Mouse (Mus musculus) forebrain, embryonic 11.5 days (tissue): ENCODE measurements around the gene Prr12. TPM values are rescaled to one million over a fixed set of nuclear protein-coding genes. Genes with fewer than 3 reads are reported as not detected.

ENCODE experiments used
- ATAC-seq: fragments of 200-750 bp; cut with Nextera tagmentation; replicated peaks from 2 replicates; pipeline ENCODE4 v1.8.0; 2017; ENCODE audit warnings: moderate TSS enrichment; ENCODE audit not compliant: low FRiP score
- DNase-seq: peaks from one replicate; pipeline ENCODE4 v3.0.0-alpha.2; 2017; ENCODE audit warnings: low spot score
- H3K27ac ChIP-seq: fragments of 300-500 bp; sonication (generic); 2 replicates; pipeline ENCODE4 v1.5.1; 2014; ENCODE audit warnings: low read depth, low read length
- H3K27me3 ChIP-seq: fragments of 300-500 bp; sonication (generic); 2 replicates; pipeline ENCODE4 v1.6.1; 2014; ENCODE audit warnings: mild to moderate bottlenecking, low read length, mixed read lengths; ENCODE audit not compliant: control insufficient read depth, insufficient read depth
- H3K36me3 ChIP-seq: fragments of 300-500 bp; sonication (generic); 2 replicates; pipeline ENCODE4 v1.6.1; 2014; ENCODE audit warnings: mild to moderate bottlenecking, low read length, moderate library complexity, mixed read lengths; ENCODE audit not compliant: control insufficient read depth, insufficient read depth
- H3K4me1 ChIP-seq: fragments of 300-500 bp; sonication (generic); replicated peaks from 2 replicates; pipeline ENCODE4 v1.6.1; 2014; ENCODE audit warnings: low read length, mixed read lengths; ENCODE audit not compliant: control insufficient read depth, insufficient read depth
- H3K4me2 ChIP-seq: fragments of 300-500 bp; sonication (generic); 2 replicates; pipeline ENCODE4 v1.6.1; 2014; ENCODE audit warnings: low read depth, mild to moderate bottlenecking, low read length, moderate library complexity, mixed read lengths; ENCODE audit not compliant: severe bottlenecking
- H3K4me3 ChIP-seq: fragments of 300-500 bp; sonication (generic); 2 replicates; pipeline ENCODE4 v1.5.1; 2014; ENCODE audit warnings: low read depth, low read length
- H3K9ac ChIP-seq: fragments of 300-500 bp; sonication (generic); 2 replicates; pipeline ENCODE4 v1.6.1; 2014; ENCODE audit warnings: low read length
- H3K9me3 ChIP-seq: fragments of 300-500 bp; sonication (generic); 2 replicates; pipeline ENCODE4 v1.6.1; 2016; ENCODE audit warnings: low read length, mixed read lengths; ENCODE audit not compliant: control insufficient read depth
- WGBS: fragments of 180-500 bp; shearing (Covaris S2); extraction: QIAGEN DNeasy Blood & Tissue Kit; methylation state at CpG from one replicate; pipeline ENCODE4 v1.1.7; 2014; 5-methylcytosine and 5-hydroxymethylcytosine counted together
- polyA plus RNA-seq: library from polyadenylated mRNA; unstranded; fragments of >200 nt; fragmentation: Nextera tagmentation; extraction: Ambion mirVana; gene quantifications from 2 replicates; pipeline ENCODE4 v1.2.1, GENCODE M21; 2014

Prr12 gene
- polyA plus RNA-seq, 1 experiment from 2014 or later: 16.1 TPM

DNA sequence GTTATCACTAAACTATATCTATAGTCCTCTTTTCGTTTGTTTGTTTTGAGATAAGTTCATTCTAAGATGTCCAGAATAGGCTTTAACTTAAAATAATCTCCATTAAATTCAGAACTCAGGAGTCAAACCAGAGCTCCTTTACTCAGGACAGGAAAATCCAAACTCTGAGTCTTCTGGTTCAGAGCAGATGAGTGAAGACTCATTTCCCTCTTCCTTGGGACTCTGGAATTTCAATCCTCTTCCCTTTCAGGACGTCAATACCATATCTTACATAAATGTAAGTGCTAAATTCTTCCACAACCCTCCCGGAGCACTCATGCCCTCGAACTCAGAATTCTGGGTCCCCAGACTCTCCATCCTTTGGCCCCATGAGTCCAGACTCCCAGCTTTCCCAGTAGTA, 35.9 kb downstream of the Prr12 start:
- ATAC-seq: no peak; the same call in 1 of the 2 replicates
- DNase-seq: no peak

DNA sequence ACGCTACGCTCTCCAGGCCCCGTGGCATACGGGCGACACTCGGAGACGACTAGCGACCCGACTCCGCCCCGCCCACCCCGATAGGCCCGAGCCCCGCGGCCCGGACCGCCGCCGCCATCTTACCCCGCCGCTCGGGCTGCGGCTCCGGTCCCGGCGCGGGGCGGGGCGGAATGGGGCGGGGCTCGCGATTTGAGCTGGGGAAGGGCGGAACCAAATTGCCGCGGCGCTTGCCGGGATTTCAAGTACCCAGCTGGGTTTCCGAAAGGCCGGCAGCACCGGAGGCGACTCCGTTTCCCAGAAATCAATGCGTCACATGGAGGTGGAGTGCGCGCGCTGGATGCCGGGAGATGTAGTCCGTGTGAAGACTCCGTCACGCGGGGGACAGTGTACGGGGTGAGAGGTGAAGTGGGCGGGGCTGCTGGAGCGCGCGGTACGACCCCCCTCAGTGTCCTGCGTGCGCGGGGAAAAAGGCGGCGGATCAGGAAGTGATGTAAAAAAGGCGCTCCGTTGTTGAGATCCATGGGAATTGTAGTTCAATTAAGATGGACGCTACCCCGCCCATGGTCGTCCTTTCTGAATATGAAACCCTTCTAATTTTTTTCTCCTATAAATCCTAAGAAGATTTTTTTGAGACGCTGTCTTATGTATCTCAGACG, 36.6 kb downstream of the Prr12 start, which contains the start of gene Scaf1:
TSS of gene Scaf1 (minus strand) at position 407 of the 656 bp plus-strand sequence.
- Histone ChIP-seq H3K4me2 (peak within 1 kb of the TSS; percentile 99), H3K36me3 (peaks cover 15% of the 10 kb centered on the region), H3K27me3 (no peaks in the 10 kb centered on the region), H3K4me1 (peaks cover 12% of the 10 kb centered on the region; the same call in 1 of the 2 replicates), H3K4me3 (peak within 1 kb of the TSS; percentile 96), H3K27ac (peak within 1 kb of the TSS; percentile 85), H3K9me3 (no peaks in the 10 kb centered on the region), H3K9ac (peak within 1 kb of the TSS; percentile 93)
- WGBS: under 1% methylated on average over 67 of the region's 69 CpGs
- DNase-seq: peak; percentile 100
- ATAC-seq: peak; percentile 89

More for the DNA sequence above, 35.9 kb downstream of the Prr12 start:
- Histone ChIP-seq H3K4me3 (peak overlapping the region; percentile 96), H3K9ac (peak overlapping the region; percentile 53), H3K36me3 (peaks cover 12% of the 10 kb centered on the region), H3K9me3 (no peaks in the 10 kb centered on the region), H3K4me2 (peak overlapping the region; percentile 99), H3K27ac (peak overlapping the region; percentile 85), H3K4me1 (peaks cover 12% of the 10 kb centered on the region; the same call in 1 of the 2 replicates), H3K27me3 (no peaks in the 10 kb centered on the region)
- 1% methylated on average over 4 of the region's 4 CpGs for WGBS

DNA sequence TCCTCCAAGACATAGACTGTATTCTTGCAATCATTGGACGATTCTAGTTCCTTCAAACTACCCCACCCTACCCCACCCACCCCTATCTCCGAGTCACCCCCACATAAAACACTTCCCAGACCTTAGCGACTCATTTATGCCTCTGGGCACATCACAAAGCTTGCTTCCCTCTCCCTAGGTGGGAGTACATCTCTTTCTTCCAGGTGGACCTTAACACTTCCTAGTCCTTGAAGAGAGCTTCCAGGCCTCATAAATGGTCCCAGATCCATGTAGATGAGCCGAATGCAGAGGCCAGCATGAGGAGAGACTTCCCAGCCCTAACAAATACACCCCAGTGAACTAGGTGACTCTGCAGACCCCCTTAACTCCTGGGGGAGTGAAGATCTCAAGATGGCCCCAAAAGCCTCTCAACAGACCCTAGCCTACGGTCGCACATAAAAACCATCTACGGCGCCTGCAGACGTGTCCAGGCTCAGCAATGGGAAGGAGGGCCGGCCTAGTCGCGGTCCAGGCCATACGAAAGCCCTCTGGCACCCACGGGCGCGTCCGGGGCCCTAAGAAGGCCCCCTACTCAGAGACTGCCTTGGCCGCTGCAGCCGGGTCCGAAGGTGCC, 37.2 kb downstream of the Prr12 start:
- H3K36me3 ChIP-seq: peaks cover 15% of the 10 kb centered on the region
- WGBS: 1% methylated on average over 20 of the region's 20 CpGs
- ATAC-seq (no peak), DNase-seq (no peak)
- H3K27ac ChIP-seq: peak overlapping the region; percentile 19; the same call in 1 of the 2 replicates
- H3K9ac ChIP-seq: peak overlapping the region; percentile 93
- peak overlapping the region; percentile 96 for H3K4me3 ChIP-seq
- peaks cover 12% of the 10 kb centered on the region; the same call in 1 of the 2 replicates for H3K4me1 ChIP-seq
- H3K4me2 ChIP-seq: peak overlapping the region; percentile 79
- H3K9me3 ChIP-seq: no peaks in the 10 kb centered on the region
- no peaks in the 10 kb centered on the region for H3K27me3 ChIP-seq

DNA sequence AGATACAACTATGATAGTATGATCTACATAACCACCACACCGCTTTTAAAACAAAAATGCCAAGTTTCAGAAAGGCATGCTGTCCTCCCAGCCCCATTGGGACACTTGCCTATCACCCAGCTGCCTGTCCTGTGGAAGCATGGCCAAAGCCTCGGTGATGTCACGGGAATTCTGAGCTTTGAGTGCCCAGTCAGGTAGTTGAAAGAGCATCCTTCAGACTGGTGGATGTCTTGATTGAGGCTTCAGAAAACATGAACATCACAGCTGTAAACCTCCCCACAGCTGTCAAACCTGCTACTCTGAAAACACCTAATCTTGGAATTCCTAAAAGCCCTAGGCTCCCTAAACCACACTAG, 38.6 kb downstream of the Prr12 start:
- H3K4me3 ChIP-seq: no peak overlapping the region

DNA sequence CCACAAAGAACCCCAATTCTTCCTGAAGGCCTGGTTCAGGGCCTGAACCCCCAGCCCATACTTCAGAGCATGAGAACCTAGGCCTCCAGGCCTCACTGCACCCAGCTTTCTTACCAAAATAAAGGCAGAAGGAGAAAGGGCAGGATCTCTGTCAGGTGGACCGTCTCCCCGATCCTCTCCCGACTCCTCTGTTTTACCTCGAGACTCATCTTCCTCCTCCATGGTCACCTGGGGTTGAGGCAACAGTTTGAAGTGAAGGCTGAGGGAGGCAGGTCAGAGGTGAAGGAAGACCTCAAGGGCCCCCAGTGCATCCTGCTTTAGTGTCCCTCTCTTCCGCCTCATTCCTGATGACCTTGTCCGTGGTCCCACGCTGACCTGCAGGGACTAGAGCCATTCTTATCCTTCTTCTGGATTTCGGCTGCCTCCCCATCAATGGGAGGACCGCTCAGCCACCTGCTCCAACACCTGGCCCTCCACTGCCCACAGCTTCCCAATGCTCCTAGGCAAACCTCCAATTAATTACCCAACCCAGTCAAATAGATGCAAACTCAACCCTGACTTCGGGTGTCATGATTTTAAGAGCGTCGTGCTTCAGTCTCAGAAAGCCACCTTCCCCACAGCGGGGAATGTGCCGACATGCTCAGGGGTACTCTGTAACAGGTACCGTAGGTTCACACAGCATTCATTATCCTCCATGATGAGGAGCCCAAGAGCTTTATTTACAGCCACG, 39.1 kb downstream of the Prr12 start:
- Histone ChIP-seq H3K27me3 (no peaks in the 10 kb centered on the region), H3K4me1 (peaks cover 12% of the 10 kb centered on the region; the same call in 1 of the 2 replicates), H3K4me3 (no peak overlapping the region), H3K9ac (no peak overlapping the region), H3K36me3 (peaks cover 15% of the 10 kb centered on the region), H3K9me3 (no peaks in the 10 kb centered on the region), H3K4me2 (no peak overlapping the region), H3K27ac (no peak overlapping the region)
- ATAC-seq (no peak), DNase-seq (no peak)
- WGBS: 97% methylated on average over 16 of the region's 16 CpGs

More for the DNA sequence above, 38.6 kb downstream of the Prr12 start:
- Histone ChIP-seq H3K9ac (no peak overlapping the region), H3K27me3 (no peaks in the 10 kb centered on the region), H3K9me3 (no peaks in the 10 kb centered on the region), H3K27ac (no peak overlapping the region), H3K4me2 (no peak overlapping the region), H3K4me1 (peaks cover 12% of the 10 kb centered on the region; the same call in 1 of the 2 replicates), H3K36me3 (peaks cover 15% of the 10 kb centered on the region)
- 90% methylated on average over 3 of the region's 3 CpGs for WGBS
- DNase-seq (no peak), ATAC-seq (no peak)

DNA sequence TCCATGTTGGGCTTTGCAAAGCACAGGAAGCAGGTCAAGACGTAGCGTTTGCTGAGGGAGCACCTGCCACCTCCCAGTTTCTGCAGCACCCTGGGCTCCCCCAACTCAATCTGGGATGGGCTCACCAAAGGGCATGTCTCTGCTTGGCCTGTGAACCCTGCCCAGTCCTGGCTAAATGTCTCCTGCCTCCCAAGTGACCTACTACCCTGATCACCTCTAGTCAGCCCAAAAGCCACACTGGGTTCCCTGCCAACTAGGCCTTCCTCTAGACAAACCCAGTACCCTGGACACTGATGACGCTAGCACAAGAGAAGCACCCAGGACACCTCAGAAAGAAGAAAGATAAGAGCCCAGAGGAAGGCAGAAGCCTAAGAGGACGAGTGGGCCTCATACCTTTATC, 39.9 kb downstream of the Prr12 start:
- WGBS: 85% methylated on average over 4 of the region's 4 CpGs

DNA sequence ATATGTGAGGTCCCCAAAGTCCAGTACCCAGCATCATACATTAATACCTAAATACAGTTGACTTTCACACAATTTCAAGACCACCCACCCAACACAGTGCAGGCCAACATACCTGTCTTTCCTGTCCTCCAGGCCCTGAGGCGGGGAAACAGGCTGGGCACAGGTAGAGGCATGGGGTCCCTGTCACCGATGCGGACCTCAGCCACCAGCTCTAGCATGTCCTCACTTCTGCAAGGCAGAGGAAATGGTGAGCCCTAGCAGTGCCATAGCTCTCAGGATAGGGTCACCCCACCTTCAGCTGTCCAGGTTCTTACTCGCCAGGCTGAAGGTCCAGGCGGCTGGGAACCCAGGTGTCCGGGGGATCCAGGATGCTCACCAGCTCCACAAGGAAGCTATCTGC, 40.7 kb downstream of the Prr12 start:
- Histone ChIP-seq H3K36me3 (peaks cover 27% of the 10 kb centered on the region), H3K9ac (no peak overlapping the region), H3K27me3 (no peaks in the 10 kb centered on the region), H3K4me2 (no peak overlapping the region), H3K9me3 (no peaks in the 10 kb centered on the region), H3K4me3 (no peak overlapping the region), H3K4me1 (peaks cover 5% of the 10 kb centered on the region; the same call in 1 of the 2 replicates), H3K27ac (no peak overlapping the region)
- no peak for ATAC-seq
- WGBS: 96% methylated on average over 6 of the region's 6 CpGs
- DNase-seq: no peak

More for the DNA sequence above, 39.9 kb downstream of the Prr12 start:
- ATAC-seq (no peak), DNase-seq (no peak)
- Histone ChIP-seq H3K9me3 (no peaks in the 10 kb centered on the region), H3K36me3 (peaks cover 20% of the 10 kb centered on the region), H3K4me1 (peaks cover 7% of the 10 kb centered on the region; the same call in 1 of the 2 replicates), H3K4me3 (no peak overlapping the region), H3K27me3 (no peaks in the 10 kb centered on the region), H3K4me2 (no peak overlapping the region), H3K27ac (no peak overlapping the region), H3K9ac (no peak overlapping the region)

DNA sequence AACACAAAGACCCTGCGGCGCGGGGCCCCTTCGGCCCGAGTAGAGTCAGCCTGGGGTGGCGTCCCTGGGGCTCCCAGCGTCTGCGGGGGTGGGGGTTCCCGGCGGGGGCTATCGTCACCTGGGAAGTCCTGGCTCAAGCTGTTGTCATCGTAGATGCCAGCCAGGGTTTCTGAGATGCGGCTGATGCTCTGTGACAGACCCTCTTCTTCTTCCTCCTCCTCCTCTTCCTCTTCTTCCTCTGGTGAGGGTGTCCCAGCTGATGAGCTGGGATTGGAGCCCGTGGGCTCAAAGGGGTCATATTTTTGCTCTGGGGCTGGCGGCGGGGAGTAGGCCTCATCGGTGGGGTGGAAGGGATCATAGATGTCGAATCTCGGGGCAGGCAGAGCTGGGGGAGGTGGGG, 44.3 kb downstream of the Prr12 start:
- H3K27ac ChIP-seq: no peak overlapping the region
- no peak overlapping the region for H3K4me2 ChIP-seq
- H3K9ac ChIP-seq: no peak overlapping the region
- no peaks in the 10 kb centered on the region for H3K27me3 ChIP-seq
- no peaks in the 10 kb centered on the region for H3K9me3 ChIP-seq
- no peak overlapping the region for H3K4me3 ChIP-seq
- ATAC-seq: no peak
- DNase-seq: no peak
- no peaks in the 10 kb centered on the region for H3K4me1 ChIP-seq
- 95% methylated on average over 19 of the region's 19 CpGs for WGBS
- peaks cover 42% of the 10 kb centered on the region for H3K36me3 ChIP-seq
